Mouse (Mus musculus) bone marrow macrophage, adult 2 months (primary cell): ENCODE measurements around the gene Gadd45a.

Experiments used
- CTCF ChIP-seq: IDR thresholded peaks from 2 replicates; pipeline ENCODE4 v1.5.1; 2012; ENCODE audit warnings: low read depth, mild to moderate bottlenecking, low read length, moderate library complexity
- POLR2A ChIP-seq: IDR thresholded peaks from 2 replicates; pipeline ENCODE4 v1.6.1; 2012; ENCODE audit warnings: mild to moderate bottlenecking, low read depth, low read length, borderline replicate concordance

DNA sequence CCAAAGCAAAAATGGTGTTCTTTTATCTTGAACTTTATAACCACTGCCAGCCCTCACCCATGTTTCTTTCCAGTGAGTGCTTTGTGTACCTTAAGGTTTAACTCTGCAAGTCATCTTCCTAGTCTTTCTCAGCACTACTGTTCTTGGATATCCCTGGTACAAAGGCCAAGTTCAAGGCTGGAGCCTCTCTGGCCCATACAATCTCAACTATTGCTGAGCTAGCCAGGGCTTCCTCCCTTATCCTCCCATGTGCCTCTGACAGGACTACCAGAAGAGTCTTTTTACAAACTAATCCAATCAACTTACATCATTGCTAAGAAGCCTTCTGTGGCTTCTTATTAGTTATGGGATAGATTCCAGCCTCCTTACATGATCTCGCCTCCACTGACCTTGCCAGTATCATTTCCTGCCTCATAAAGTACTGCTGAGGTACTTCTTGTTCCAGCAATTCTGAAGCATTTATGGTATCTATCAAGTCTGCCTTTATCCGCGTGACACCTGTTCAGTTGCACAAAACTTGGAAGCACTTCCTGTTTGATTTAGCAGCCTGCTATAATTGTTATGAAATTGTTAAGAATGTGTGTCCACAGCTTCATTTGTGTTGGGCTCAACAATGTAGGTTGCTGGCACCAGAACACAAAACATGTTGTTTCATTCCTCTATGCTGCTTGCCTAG, 19.8 kb upstream of the Gadd45a start:
- TF ChIP-seq CTCF (no peak), POLR2A (no peak)
